Mouse (Mus musculus) heart, postnatal 25 days (tissue): Measurements from ENCODE around the gene Angptl2. TPM values are rescaled to one million over a fixed set of nuclear protein-coding genes. Genes with fewer than 3 reads are reported as not detected.

Experiments
- total RNA-seq, 2 experiments: library from RNA; stranded (reverse); gene quantifications; 2 replicates each; pipeline ENCODE4 v1.2.3; 2021

Gene Angptl2
- total RNA-seq, 2 experiments from 2014 or later, result 47.9 to 78.9 TPM

Other genes starting within 250 kb of the Angptl2 start
- gene Slc2a8, start 234.0 kb upstream of the Angptl2 start, total RNA-seq, result 10 to 100 TPM; 14.6 to 16.0 TPM
- 1 to 10 TPM; 3.0 to 3.3 TPM for gene Garnl3, start 84.4 kb upstream of the Angptl2 start, total RNA-seq
- gene Ralgps1, start 155.4 kb downstream of the Angptl2 start, total RNA-seq, result 1 to 10 TPM; 4.1 to 5.8 TPM
- gene Zbtb34, start 215.3 kb downstream of the Angptl2 start, total RNA-seq, result 1 to 10 TPM; 8.0 to 8.3 TPM